Mouse (Mus musculus) embryonic facial prominence, embryonic 12.5 days (tissue): ENCODE measurements around the gene Ndst2. TPM values are rescaled to one million over a fixed set of nuclear protein-coding genes. Genes with fewer than 3 reads are reported as not detected.

Experiments
- ATAC-seq: fragments of 200-750 bp; cut with Nextera tagmentation; 2 replicates; pipeline ENCODE4 v1.8.0; 2017; ENCODE audit not compliant: insufficient number of reproducible peaks, insufficient read depth, low FRiP score, low TSS enrichment
- H3K27ac ChIP-seq: fragments of 300-500 bp; sonication (generic); 2 replicates; pipeline ENCODE4 v1.5.1; 2016; ENCODE audit warnings: mild to moderate bottlenecking
- H3K27me3 ChIP-seq: fragments of 300-500 bp; sonication (generic); 2 replicates; pipeline ENCODE4 v1.6.1; 2016; ENCODE audit warnings: mild to moderate bottlenecking, moderate library complexity
- H3K36me3 ChIP-seq: fragments of 300-500 bp; sonication (generic); 2 replicates; pipeline ENCODE4 v1.6.1; 2016; ENCODE audit warnings: mild to moderate bottlenecking
- H3K4me1 ChIP-seq: fragments of 300-500 bp; sonication (generic); 2 replicates; pipeline ENCODE4 v1.6.1; 2016
- H3K4me2 ChIP-seq: fragments of 300-500 bp; sonication (generic); replicated peaks from 2 replicates; pipeline ENCODE4 v1.6.1; 2016; ENCODE audit warnings: mild to moderate bottlenecking, moderate library complexity
- H3K4me3 ChIP-seq: fragments of 300-500 bp; sonication (generic); 2 replicates; pipeline ENCODE4 v1.5.1; 2016; ENCODE audit warnings: mild to moderate bottlenecking
- H3K9ac ChIP-seq: fragments of 300-500 bp; sonication (generic); 2 replicates; pipeline ENCODE4 v1.6.1; 2016; ENCODE audit warnings: mild to moderate bottlenecking, moderate library complexity
- H3K9me3 ChIP-seq: fragments of 300-500 bp; sonication (generic); 2 replicates; pipeline ENCODE4 v1.6.1; 2016; ENCODE audit warnings: mild to moderate bottlenecking, moderate library complexity
- WGBS: fragments of 180-500 bp; shearing (Covaris S2); methylation state at CpG from one replicate; pipeline ENCODE4 v1.1.7; 2016; 5-methylcytosine and 5-hydroxymethylcytosine counted together
- microRNA-seq: library from miRNA; unstranded; fragments of <30 nt; microRNA quantifications from one replicate; pipeline ENCODE4, GENCODE M21; 2017
- polyA plus RNA-seq: library from polyadenylated mRNA; unstranded; fragments of >200 nt; fragmentation: Nextera tagmentation; extraction: Ambion mirVana; gene quantifications from 2 replicates; pipeline ENCODE4 v1.2.1, GENCODE M21; 2016

The Ndst2 gene
- polyA plus RNA-seq, 1 experiment from 2014 or later = 34.7 TPM

DNA sequence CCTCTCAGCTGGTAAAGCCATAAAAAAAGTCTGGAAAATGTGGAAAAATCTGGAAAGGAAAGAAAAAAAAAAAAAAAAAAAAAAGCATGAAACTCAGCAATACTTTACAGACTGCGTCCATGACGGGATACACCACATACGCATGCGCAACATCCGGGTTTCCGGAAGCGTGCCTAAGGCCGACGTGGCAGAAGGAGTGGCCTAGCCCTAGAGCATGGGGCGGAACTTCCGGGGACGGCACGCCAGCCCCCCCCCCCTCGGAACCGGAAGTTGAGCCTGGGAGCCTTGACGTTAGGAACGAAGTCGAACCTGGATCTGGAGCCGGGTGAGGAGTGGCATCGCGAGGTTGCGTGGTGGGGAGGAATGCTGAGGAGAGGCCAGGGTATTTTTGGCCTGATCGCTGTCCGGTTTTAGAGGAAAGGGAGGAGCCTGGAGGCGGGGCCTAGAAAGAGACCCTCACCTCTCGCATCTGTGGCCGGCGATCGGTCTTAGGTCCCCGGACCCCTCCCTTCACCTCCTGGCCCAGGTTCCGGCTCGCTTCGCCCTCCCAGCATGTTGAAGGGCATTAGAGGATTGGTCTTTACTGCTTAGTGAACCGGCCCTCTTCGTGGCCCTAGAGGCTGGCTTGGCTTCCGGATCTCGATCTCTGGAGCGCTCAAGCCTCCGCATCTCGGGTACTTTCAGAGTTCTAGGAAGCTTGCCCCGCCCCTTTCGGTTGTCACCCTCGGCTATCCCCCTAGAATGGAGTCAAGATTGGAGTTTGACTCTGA is 60.1 kb downstream of the Ndst2 start, which contains the start of gene Sec24c:
TSS of gene Sec24c (plus strand) at position 245 of the 770 bp plus-strand sequence.
- Histone ChIP-seq H3K9ac (peak within 1 kb of the TSS; percentile 81), H3K4me1 (peaks cover 10% of the 10 kb centered on the region), H3K36me3 (peaks cover 35% of the 10 kb centered on the region), H3K4me2 (peak within 1 kb of the TSS; percentile 82), H3K27me3 (no peaks in the 10 kb centered on the region), H3K4me3 (peak within 1 kb of the TSS; percentile 78), H3K9me3 (no peaks in the 10 kb centered on the region), H3K27ac (peak within 1 kb of the TSS; percentile 94)
- peak; percentile 94 for ATAC-seq
- under 1% methylated on average over 43 of the region's 43 CpGs for WGBS

DNA sequence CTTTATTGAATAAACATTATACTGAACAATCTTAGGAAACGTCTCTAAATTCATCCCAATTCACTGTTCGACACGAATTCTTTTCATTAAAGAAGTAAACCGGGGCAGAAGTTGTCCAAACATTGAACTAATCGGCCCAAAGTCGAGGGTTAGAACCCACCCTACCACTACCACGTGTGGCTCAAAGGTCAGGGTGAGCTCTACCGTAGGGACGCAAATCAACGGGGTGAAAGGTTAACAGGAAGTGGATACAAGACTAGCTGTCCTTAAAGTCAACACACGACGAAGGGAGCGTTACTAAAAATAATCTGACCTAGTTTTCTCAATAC is 60.7 kb downstream of the Ndst2 start:
- Histone ChIP-seq H3K4me1 (peaks cover 10% of the 10 kb centered on the region), H3K27ac (peak overlapping the region; percentile 80), H3K9me3 (no peaks in the 10 kb centered on the region), H3K27me3 (no peaks in the 10 kb centered on the region), H3K4me3 (peak overlapping the region; percentile 78), H3K36me3 (peaks cover 29% of the 10 kb centered on the region), H3K9ac (0 out of 2 replicates have a peak overlapping the region, but pooled peaks have one; percentile 44), H3K4me2 (peak overlapping the region; percentile 68)
- 9% methylated on average over 13 of the region's 13 CpGs for WGBS
- ATAC-seq = 0 out of 2 replicates have a peak, but pooled peaks have one; percentile 55

Small RNA genes within 50 kb of the gene (microRNA-seq; reads per million reads assigned to microRNA genes)
- gene Mir6946 = 1.6 reads per million

Other genes with a start within 250 kb of the Ndst2 start
- gene Mss51, start 237.7 kb downstream of the Ndst2 start, polyA plus RNA-seq = 1.4 and 1.6 TPM in 2 replicates
- gene Ppp3cb, start 188.0 kb downstream of the Ndst2 start, polyA plus RNA-seq = 59.5 and 62.4 TPM in 2 replicates
- gene Usp54, start 93.5 kb downstream of the Ndst2 start, polyA plus RNA-seq = 10.6 and 11.1 TPM in 2 replicates
- gene Myoz1, start 78.0 kb downstream of the Ndst2 start, polyA plus RNA-seq = 0.45 and 0.63 TPM in 2 replicates
- gene Synpo2l, start 66.2 kb downstream of the Ndst2 start, polyA plus RNA-seq = 6.7 and 8.6 TPM in 2 replicates
- gene Sec24c, start 60.3 kb downstream of the Ndst2 start, polyA plus RNA-seq = 97.3 and 100 TPM in 2 replicates
- gene Fut11, start 39.6 kb downstream of the Ndst2 start, polyA plus RNA-seq = 27.4 and 29.3 TPM in 2 replicates
- gene Chchd1, start 31.6 kb downstream of the Ndst2 start, polyA plus RNA-seq = 233 and 238 TPM in 2 replicates
- gene Zswim8, start 27.0 kb downstream of the Ndst2 start, polyA plus RNA-seq = 45.8 and 49.1 TPM in 2 replicates
- gene Camk2g, start 59.5 kb upstream of the Ndst2 start, polyA plus RNA-seq = 68.7 and 76.5 TPM in 2 replicates
- 0.99 and 1.2 TPM in 2 replicates for gene Plau, start 102.1 kb upstream of the Ndst2 start, polyA plus RNA-seq
- 45.3 and 49.9 TPM in 2 replicates for gene Vcl, start 194.8 kb upstream of the Ndst2 start, polyA plus RNA-seq